Mouse (Mus musculus): ENCODE measurements around the gene Cxxc4. TPM values are rescaled to one million over a fixed set of nuclear protein-coding genes. Genes with fewer than 3 reads are reported as not detected.
A peak's percentile ranks its signal among the peaks of the same experiment; 100 is the strongest.
"Not testable (repeated sequence)": the region's sequence is repeated elsewhere in the genome, so short reads cannot be mapped to it uniquely, and the experiment has no call there.

Cxxc4 gene
- total RNA-seq (2021) = 10 to 100 TPM; 16.2 to 17.4 TPM
- long read RNA-seq, partial matches to known transcripts = 4 of 7 reads
- long read RNA-seq, other reads (novel, unspliced or antisense) = 3 of 7 reads

DNA sequence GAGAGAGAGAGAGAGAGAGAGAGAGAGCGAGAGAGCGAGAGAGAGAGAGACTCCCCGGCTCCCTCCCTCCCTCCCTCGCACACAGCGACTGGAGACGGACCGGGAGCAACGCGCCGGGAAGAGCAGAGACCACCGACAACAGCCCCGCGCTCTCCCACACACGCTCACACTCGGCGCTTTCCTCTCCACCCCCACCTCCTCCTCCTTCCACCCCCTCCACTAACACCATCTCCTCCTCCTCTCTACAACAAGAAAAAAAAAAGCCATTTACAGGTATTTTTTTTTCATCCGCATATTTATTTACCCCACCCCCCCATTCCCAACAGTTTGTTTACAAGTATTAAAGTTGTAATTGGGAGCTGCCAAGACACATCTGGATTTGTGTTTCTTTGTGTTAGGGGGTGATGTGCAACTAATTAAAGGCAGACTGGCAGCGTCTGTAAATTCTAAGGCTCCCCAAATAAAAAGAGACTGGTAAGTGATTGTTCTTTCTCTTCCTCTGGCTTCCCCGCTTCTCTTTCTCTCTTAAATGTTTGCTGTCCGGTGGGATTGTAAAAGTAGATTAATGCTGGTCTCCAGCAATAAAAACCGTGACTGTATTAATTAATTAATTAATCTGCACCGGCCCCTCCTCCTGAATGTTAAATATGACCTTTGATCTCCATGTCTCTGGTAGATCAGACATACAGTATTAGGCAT lies at the start of gene Cxxc4:
TSS of gene Cxxc4 (plus strand) at position 71 of the 699 bp plus-strand sequence.
- DNase-seq (ENCODE audit: low spot score in 2 of 2) = no peak

DNA sequence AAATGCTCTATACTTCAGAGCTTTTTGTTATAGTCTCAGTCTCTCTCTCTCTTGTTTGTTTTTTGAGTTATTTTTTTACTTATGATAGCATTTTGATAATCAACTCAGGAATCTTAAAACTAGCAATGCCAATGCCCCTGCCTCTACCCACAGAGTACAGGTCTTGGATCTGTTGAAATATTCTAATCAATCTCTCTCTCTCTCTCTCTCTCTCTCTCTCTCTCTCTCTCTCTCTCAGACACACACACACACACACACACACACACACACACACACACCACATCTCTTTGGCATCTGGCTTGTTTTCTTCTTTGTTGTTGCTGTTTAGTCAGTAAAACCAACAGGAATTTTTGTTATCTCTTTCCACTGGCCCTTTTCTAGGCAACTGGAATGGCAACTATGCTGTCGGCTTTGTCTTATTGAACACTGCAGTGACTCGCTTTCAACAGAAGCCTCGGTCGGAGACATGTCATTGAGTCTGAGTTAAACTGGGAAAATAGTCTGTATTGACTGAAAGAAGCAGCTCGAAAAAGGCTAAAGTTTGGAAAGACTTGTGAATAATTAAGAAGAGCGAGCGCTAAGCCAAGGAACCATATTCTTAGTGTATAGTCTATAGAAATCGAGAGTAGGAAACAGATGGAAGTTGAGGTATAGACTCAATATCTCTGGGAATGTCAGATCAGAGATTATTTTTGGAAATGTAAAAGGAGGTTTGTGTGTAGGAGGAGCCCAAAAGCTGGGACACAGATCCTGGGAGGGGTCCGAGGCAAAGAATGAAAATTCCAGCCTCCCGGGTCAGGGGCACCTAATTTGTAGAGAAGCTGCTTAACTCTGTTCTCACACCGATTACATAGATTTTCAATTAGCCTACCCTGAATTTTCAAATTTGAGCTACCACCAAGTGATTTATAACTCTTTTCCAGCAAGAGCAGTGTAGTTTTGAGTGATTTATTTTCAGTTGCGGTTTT lies 47.0 kb upstream of the Cxxc4 start:
- DNase-seq (ENCODE audit: low spot score in 2 of 2) = no peak

DNA sequence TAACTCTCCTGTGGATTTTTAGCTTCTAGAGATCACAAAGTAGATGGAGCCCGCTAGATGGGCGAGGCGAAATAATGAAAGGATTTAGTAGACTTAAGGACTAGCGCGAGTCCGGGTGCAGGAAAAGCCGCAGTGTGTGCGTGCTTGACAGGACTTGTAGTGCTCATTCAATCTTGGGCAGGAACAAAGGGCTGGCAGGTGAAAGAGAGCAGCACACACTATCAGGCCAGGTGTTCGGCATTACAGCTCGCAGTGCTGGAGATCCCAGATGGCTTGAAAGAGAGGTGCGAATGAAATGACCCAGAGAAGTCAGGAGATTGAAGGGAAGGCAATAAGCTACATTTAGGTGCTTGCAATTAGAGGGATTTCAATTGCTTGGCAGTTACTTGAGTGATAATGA lies 46.2 kb upstream of the Cxxc4 start:
- peak in 1 of 2 experiments; percentile 15 for DNase-seq (ENCODE audit: low spot score in 2 of 2)

DNA sequence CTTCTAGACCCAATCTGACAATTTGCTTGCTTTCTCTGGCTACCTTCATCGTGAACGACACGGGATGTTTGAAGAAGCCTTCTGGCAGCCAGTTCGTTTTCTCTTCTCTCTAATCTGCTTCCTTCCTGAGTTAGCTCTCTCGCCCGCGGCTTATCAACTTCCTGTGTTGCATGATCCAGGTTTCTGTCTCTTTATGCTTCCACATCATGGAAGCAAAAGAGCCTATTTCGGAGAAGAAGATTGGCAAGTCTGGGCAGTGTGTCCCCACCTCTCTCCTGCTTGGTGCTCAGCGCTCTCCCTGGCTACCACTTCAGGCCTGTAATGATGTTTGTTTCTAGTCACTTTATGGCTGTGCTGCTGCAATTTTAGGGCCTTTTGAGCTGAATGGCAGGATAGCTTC lies 36.4 kb upstream of the Cxxc4 start:
- DNase-seq (ENCODE audit: low spot score in 2 of 2) = no peak

DNA sequence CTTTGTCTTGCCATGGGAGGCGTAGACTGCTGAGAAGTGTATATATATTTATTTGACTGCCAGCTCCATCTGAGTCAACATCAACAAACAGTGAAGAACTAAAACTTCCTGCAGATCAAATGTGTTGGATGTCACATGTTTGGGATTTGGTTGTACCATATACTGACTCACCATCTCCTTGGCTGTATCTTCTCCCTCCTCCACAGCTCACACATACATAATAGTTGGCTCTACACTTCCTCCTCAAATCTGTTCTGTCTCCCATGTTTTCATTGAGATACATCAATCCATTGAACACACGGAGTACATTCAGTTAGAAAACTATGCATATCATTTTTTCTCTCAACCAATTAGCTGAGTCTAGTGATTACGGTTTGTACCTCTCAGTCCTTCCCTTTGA lies 29.7 kb upstream of the Cxxc4 start:
- DNase-seq (ENCODE audit: low spot score in 2 of 2) = no peak

DNA sequence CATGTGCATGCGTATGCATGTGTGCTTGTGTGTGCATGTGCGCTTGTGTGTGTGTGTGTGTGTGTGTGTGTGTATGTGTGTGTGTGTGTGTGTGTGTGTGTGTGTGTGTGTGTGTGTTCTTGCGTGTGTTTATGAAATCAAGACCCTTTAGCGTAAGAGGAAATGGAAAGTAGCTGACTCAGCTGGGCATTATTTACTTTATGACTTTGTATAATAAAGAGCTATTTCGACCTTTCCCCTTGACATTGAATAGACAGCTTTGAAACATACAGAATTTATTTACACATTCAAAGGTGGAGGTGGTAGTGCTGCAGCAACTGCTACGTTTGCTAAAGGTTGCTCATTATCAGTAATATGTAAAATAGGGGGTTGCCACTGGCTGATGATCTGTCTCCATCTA lies 25.3 kb upstream of the Cxxc4 start:
- DNase-seq (ENCODE audit: low spot score in 2 of 2) = no peak

DNA sequence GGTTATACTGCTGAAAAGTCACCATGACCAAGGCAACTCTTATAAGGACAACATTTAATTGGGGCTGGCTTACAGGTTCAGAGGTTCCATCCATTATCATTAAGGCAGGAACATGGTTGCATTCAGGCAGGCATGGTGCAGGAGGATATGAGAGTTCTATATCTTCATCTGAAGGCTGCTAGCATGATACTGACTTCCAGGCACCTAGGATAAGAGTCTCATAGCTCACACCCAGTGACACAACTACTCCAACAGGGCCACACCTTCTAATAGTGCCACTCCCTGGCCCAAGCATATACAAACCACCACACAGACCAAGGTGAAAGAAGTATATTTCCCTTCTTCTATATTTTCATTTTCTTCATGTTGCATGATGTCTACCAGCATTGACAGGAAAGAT lies 16.4 kb upstream of the Cxxc4 start:
- not testable (repeated sequence) for DNase-seq (ENCODE audit: low spot score in 2 of 2)

DNA sequence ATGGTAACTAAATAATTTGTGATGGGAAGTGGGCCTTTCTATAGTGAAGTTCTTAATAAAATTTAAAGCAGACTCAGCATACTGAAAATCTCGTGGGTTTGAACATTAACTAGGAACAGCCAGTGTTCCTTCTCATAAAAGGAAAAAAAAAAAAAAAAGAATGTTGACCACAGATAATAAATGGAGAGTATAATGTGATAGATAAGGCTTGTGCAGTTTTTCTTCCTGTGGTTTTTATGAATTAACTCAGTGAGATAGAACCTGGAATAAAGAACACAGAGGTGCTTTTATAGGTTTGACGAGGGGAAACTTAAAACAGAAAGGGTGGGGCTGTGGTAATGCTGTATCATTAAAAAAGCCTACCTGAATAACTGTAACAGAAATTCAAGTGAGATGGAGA lies 15.3 kb upstream of the Cxxc4 start:
- DNase-seq (ENCODE audit: low spot score in 2 of 2) = no peak

DNA sequence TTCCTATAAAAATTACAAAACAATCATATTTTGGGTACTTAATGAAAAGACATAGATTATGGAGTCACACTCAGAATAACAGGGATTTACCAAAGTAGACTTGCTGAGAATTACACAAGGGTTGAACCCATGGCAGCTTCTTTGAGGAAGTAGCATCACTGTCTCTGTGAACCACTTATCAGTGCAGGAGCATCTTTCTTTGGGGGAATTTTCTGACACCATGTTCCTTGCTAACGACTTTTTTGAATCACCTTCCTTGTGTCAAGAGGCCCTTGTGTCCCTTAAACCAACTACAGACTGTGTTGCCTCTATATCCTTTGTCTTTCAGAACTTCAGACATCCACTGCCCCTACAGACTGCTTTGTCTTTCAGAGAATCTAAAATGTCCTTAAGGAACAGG lies 13.7 kb upstream of the Cxxc4 start:
- no peak for DNase-seq (ENCODE audit: low spot score in 2 of 2)

DNA sequence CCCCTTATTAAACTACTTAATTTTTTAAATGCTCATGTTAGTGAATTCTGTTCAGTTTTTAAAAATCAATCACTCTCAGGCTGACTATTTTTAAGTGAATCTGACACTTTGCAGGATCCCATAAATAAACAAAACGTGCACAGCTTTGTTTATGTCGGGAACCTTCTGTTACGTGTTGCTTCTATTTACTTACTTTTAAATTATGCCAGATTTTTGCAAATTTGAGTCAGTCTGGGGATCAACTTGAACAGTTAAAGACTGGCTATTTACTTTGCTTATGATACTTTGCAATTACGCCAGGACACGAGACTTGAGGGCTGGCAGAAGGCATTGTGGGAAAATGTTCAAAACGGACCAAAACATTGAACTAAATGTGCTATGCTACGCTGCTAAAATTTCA lies 12.3 kb upstream of the Cxxc4 start:
- no peak for DNase-seq (ENCODE audit: low spot score in 2 of 2)

DNA sequence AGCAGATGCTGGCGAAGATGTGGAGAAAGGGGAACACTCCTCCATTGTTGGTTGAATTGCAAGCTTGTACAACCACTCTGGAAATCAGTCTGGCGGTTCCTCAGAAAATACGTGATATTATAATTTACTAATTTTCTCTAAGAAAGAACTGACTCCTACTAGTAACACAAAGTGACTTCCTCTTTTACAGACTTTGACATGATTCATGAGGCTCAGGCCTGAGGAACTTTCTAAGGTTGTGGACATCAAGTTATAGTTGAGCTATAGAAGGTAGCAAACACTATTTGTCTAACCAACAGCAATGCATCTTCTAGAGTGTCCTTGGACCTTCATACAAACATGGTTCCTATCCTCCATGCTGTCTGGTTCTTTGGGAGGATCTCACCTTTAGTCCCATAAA lies 10.4 kb upstream of the Cxxc4 start:
- DNase-seq (ENCODE audit: low spot score in 2 of 2) = no peak

DNA sequence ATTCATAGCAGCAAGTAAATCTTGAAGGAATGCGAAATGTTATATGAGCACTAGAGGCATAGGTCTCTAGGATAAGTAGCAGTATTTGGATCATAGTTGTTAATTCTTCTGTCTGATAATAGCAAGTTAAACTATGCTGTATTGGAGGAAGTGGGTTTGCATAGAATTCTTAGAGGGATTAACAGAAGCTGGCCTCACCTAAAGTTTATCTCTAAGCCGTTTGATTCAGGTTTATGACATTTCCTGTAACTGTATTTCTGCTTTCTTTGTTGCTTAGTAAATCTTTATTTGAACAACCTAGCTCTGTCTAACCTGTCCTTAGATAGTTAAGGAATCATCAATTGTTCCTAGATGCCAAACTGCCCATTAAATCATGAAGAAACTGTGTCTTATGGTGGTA lies 3.5 kb upstream of the Cxxc4 start:
- DNase-seq (ENCODE audit: low spot score in 2 of 2) = no peak

DNA sequence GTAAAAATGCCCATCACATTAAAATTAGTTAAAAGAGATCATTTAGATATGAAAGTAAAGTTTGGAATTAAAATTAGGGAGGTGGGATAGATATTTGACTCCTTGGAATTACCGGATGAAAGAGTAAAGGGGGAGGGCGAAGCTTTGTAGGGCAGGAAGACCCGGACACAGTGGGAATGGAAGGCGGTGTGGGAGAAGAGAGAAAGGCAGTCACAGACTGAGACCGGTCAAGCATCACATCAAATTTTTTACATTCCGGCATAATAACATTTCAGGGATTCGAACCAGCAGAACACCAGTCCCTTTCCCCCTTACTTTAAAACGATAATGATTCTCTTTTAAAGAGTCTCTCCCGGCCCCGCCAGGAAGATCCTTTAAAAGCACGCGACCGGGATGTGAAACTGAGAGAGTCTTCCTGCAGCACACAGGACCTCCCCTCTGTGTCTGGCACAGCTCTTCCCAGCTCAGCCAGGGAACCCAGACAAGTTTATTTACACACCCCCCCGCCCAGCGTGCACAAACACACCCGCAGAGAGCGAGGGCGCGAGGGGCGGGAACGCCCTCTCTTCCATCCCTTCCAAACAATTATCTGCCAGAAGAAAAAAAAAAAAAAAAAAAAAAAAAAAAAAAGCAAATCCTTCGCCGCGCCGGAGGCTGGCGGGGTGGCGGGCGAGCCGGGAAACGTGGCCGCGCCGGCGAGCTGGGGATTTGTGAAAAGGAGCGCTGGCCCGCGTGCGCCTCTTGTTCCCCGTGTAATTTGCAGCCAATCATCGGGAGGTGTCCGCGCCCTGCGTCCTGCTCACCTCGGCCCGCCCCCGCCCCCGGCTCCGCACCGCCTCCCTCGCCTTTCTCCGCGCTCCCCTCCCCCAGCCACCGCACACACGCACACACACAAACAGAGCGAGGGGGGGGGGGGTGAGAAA lies 532 bp upstream of the Cxxc4 start:
- peak; percentile 60 to 70 for DNase-seq (ENCODE audit: low spot score in 2 of 2)

DNA sequence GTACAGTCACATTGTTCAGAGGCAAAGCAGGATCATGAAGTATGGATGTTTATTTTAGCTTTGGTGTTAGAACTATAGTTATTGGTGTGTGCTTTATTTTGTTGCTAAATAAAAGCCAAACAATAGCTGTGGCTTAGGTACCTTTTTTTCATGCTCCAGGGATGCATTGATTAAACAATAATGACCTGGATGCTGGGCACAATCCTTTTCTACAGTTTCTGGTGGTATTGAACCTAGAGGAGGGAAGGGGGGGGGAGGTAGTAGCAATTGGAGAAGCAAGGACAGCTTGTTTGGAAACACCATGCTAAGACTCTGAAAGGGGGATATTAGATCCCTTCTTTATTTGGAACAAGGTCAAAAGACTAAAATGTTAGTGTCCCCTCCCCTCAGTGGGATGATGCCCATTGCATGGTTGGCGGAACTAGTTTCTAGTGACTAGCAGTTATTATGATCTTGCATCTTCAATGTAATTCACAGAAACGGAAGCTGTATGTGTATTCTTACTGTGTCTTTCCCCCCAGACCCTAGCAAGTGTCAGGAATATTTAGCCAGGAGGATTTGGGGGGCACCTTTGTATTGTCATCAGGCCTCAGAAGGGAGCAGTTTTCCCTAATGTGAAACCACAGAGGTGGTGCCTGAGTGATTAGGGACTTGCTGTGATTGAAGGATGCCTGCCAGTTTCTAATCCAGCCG lies 975 bp downstream of the Cxxc4 start:
- no peak for DNase-seq (ENCODE audit: low spot score in 2 of 2)

DNA sequence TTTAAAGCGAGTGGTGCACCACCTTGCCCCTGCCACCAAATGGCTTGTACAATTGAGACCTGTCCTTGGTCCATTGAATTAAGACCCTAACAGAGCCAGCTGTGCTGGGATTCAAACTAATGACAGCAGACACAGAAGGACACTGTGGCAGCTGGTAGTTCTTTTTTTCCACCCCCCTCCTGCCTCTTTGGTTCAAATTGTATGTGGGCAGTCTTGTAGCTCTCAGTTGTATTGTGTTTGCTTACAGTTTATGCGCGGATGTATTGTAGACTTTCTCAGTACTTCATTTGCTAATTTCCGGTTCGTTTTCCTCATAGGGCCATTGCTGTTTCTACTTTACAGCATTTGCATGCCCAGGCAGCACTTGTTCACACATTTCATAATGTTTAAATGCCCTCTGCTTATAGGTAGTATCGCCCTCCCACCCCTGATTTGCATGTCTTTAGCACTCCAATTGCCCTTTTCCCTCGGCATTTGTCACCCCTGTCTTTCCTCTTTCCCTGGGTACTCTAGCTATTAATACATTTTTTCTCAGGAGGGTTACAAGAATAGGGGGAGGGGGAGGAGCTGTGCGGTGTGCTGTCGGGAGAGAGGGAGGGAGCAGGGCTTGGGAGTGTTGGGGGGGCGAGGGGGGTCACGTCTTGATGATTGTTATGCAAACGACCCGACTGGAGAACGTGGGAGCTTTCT lies 2.5 kb downstream of the Cxxc4 start:
- no peak for DNase-seq (ENCODE audit: low spot score in 2 of 2)

DNA sequence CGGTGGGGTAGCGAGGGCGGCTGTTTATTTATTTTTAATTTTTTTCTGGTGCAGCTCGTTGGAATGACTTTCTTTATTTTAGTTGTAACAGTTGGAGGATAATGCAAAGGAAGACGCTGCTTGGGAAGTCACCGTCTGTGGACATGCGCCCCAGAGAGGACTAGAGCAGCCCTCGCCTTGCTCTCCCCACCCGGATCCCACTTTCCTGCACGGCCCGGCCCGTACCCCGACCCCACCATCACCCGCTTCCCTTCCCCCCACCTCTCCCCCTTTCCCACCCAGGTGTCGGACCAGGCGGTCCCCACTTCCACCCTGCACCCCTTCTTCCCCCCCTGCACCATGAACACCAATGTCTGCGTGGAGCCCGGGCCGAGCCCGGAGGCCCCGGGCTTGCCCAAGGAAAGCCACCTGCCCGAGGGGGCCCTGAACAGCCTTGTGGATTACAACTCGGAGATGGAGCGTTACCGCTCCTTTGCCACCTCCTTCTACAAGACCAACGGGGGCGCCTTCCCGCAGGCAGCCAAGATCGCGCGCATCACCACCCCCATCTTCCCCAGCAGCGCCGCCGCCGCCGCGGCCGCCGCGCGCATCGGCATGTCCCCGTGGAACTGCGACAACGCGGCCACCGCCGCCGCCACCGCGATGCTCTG lies 3.2 kb downstream of the Cxxc4 start:
- DNase-seq (ENCODE audit: low spot score in 2 of 2) = peak; percentile 74 to 76

DNA sequence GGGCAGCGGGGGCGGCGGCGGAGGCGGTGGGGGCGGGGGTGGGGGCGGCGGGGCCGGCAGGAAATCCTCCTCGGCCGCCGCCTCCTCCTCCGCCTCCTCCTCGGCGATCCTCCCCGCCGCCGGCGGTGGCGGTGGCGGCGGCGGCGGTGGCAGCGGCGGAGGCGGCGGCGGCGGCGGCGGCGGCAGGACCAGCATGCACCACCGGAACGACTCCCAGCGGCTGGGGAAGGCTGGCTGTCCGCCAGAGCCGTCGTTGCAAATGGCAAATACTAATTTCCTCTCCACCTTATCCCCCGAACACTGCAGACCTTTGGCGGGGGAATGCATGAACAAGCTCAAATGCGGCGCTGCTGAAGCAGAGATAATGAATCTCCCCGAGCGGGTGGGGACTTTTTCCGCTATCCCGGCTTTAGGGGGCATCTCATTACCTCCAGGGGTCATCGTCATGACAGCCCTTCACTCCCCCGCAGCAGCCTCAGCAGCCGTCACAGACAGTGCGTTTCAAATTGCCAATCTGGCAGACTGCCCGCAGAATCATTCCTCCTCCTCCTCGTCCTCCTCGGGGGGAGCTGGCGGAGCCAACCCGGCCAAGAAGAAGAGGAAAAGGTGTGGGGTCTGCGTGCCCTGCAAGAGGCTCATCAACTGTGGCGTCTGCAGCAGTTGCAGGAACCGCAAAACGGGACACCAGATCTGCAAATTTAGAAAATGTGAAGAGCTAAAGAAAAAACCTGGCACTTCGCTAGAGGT lies 3.9 kb downstream of the Cxxc4 start:
- DNase-seq (ENCODE audit: low spot score in 2 of 2) = peak; percentile 77 to 80

DNA sequence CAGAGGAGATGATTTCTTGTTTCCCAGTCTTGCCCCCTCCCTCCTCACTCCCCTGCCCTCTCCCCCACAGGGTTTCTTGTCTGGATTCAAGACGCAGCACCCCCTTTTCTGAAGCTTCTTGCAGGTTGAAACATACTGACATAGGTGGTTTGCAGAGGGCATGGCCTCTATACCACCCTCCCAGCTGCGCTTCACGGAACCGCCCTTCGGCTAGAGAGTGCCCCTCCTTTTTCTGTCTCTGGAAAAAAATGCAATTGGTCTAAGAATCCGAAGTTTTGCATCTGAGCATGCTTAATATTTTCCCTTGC lies 4.4 kb downstream of the Cxxc4 start:
- DNase-seq (ENCODE audit: low spot score in 2 of 2) = no peak

Measured in layer of hippocampus, postnatal 10 days (tissue).